Mouse (Mus musculus) embryonic fibroblast, embryonic 13.5 days (primary cell): ENCODE measurements around the gene Tcirg1. TPM values are rescaled to one million over a fixed set of nuclear protein-coding genes. Genes with fewer than 3 reads are reported as not detected.
A peak's percentile ranks its signal among the peaks of the same experiment; 100 is the strongest.

Experiments
- H3K27ac ChIP-seq: 2 replicates; pipeline ENCODE4 v1.5.1; 2012; ENCODE audit warnings: low read length, control low read depth, inconsistent platforms; ENCODE audit not compliant: insufficient read depth
- H3K4me1 ChIP-seq: 2 replicates; pipeline ENCODE4 v1.6.1; 2011; ENCODE audit warnings: low read length; ENCODE audit not compliant: control insufficient read depth, insufficient read depth
- H3K4me3 ChIP-seq: 2 replicates; pipeline ENCODE4 v1.5.1; 2011; ENCODE audit warnings: mild to moderate bottlenecking, control low read depth, low read length; ENCODE audit not compliant: insufficient read depth
- CTCF ChIP-seq: IDR thresholded peaks from 2 replicates; pipeline ENCODE4 v1.5.1; 2011; ENCODE audit warnings: mild to moderate bottlenecking, control low read depth, low read length, moderate library complexity, borderline replicate concordance; ENCODE audit not compliant: insufficient read depth
- POLR2A ChIP-seq: IDR thresholded peaks from 2 replicates; pipeline ENCODE4 v1.6.1; 2011; ENCODE audit warnings: low read depth, mild to moderate bottlenecking, control low read depth, low read length, moderate library complexity
- polyA plus RNA-seq: library from polyadenylated mRNA; stranded (reverse); fragments of >200 nt; gene quantifications from 2 replicates; pipeline ENCODE4 v1.2.4, GENCODE M21; 2011; ENCODE audit warnings: low read depth; ENCODE audit not compliant: missing spikeins, insufficient read length

Tcirg1 gene
- polyA plus RNA-seq, 1 experiment, result 56.8 TPM

- TF ChIP-seq CTCF (no peak), POLR2A (no peak)
- Histone ChIP-seq H3K4me1 (peaks cover 7% of the 10 kb centered on the region; the same call in 1 of the 2 replicates), H3K4me3 (peak overlapping the region; percentile 13; the same call in 1 of the 2 replicates), H3K27ac (peak overlapping the region; percentile 49; the same call in 1 of the 2 replicates)
Observed at GRCm38 (mm10) chr19:3855091-3855490, 51.8 kb downstream of the Tcirg1 start.

GRCm38 (mm10) chr19:3853891-3854290, 53.0 kb downstream of the Tcirg1 start:
- Histone ChIP-seq H3K4me3 (peak overlapping the region; percentile 77), H3K27ac (no peak overlapping the region)
- TF ChIP-seq POLR2A, result no peak

GRCm38 (mm10) chr19:3853121-3853520, 53.8 kb downstream of the Tcirg1 start:
- Histone ChIP-seq H3K27ac (no peak overlapping the region), H3K4me1 (peaks cover 7% of the 10 kb centered on the region; the same call in 1 of the 2 replicates), H3K4me3 (peak overlapping the region; percentile 77)
- TF ChIP-seq POLR2A (no peak), CTCF (no peak)

More at GRCm38 (mm10) chr19:3853891-3854290, 53.0 kb downstream of the Tcirg1 start:
- peaks cover 7% of the 10 kb centered on the region; the same call in 1 of the 2 replicates for H3K4me1 ChIP-seq

GRCm38 (mm10) chr19:3851979-3852681, 54.8 kb downstream of the Tcirg1 start:
- H3K4me3 ChIP-seq, result peak overlapping the region; percentile 77
- TF ChIP-seq CTCF (no peak), POLR2A (0 out of 2 replicates have a peak, but pooled peaks have one; percentile 16)
- H3K27ac ChIP-seq, result peak overlapping the region; percentile 84
- peaks cover 7% of the 10 kb centered on the region; the same call in 1 of the 2 replicates for H3K4me1 ChIP-seq

GRCm38 (mm10) chr19:3851502-3851962, 55.4 kb downstream of the Tcirg1 start, which contains the start of gene Chka:
Gene Chka, plus strand, starts transcription at chr19:3851773.
- Histone ChIP-seq H3K4me3 (peak within 1 kb of the TSS; percentile 77), H3K27ac (peak within 1 kb of the TSS; percentile 84), H3K4me1 (peaks cover 7% of the 10 kb centered on the region; the same call in 1 of the 2 replicates)
- no peak for TF ChIP-seq CTCF
- peak; percentile 99 for TF ChIP-seq POLR2A

- no peak for TF ChIP-seq POLR2A
- peak; percentile 41; the same call in 1 of the 2 replicates for TF ChIP-seq CTCF
- peaks cover 7% of the 10 kb centered on the region; the same call in 1 of the 2 replicates for H3K4me1 ChIP-seq
- no peak overlapping the region for H3K27ac ChIP-seq
- H3K4me3 ChIP-seq, result peak overlapping the region; percentile 50
Observed at GRCm38 (mm10) chr19:3850847-3851469, 56.0 kb downstream of the Tcirg1 start.

- Histone ChIP-seq H3K4me1 (peaks cover under 1% of the 10 kb centered on the region; the same call in 1 of the 2 replicates), H3K27ac (no peak overlapping the region), H3K4me3 (no peak overlapping the region)
- TF ChIP-seq CTCF, result no peak
- no peak for TF ChIP-seq POLR2A
Observed at GRCm38 (mm10) chr19:3850076-3850475, 56.9 kb downstream of the Tcirg1 start.

GRCm38 (mm10) chr19:3849251-3849650, 57.7 kb downstream of the Tcirg1 start:
- no peak for TF ChIP-seq POLR2A
- TF ChIP-seq CTCF, result no peak
- H3K27ac ChIP-seq, result no peak overlapping the region
- H3K4me3 ChIP-seq, result no peak overlapping the region
- H3K4me1 ChIP-seq, result no peaks in the 10 kb centered on the region

GRCm38 (mm10) chr19:3848207-3848808, 58.6 kb downstream of the Tcirg1 start:
- H3K27ac ChIP-seq, result no peak overlapping the region
- H3K4me3 ChIP-seq, result no peak overlapping the region
- no peaks in the 10 kb centered on the region for H3K4me1 ChIP-seq
- TF ChIP-seq CTCF (no peak), POLR2A (no peak)

- no peak overlapping the region for H3K27ac ChIP-seq
- no peak for TF ChIP-seq POLR2A
- no peak for TF ChIP-seq CTCF
- H3K4me3 ChIP-seq, result no peak overlapping the region
- no peaks in the 10 kb centered on the region for H3K4me1 ChIP-seq
Observed at GRCm38 (mm10) chr19:3847711-3848110, 59.2 kb downstream of the Tcirg1 start.
